Mouse (Mus musculus) bone marrow, adult 2 months (tissue): Measurements from ENCODE around the gene 1700020D05Rik. TPM values are rescaled to one million over a fixed set of nuclear protein-coding genes. Genes with fewer than 3 reads are reported as not detected.

Experiments used
- H3K27ac ChIP-seq: fragments of 200-500 bp; 2 replicates; pipeline ENCODE4 v1.5.1; 2012; ENCODE audit warnings: low read depth, mild to moderate bottlenecking, control low read depth, inconsistent platforms, low read length; ENCODE audit not compliant: control insufficient read depth, poor library complexity, insufficient read depth
- H3K4me1 ChIP-seq: fragments of 200-500 bp; 2 replicates; pipeline ENCODE4 v1.6.1; 2011; ENCODE audit warnings: low read length; ENCODE audit not compliant: control insufficient read depth, insufficient read depth
- H3K4me3 ChIP-seq: fragments of 200-500 bp; replicated peaks from 2 replicates; pipeline ENCODE3; 2011; ENCODE audit warnings: mild to moderate bottlenecking, low read depth, low read length, control low read depth; ENCODE audit not compliant: control insufficient read depth
- CTCF ChIP-seq: fragments of 200-500 bp; IDR thresholded peaks from 2 replicates; pipeline ENCODE4 v1.5.1; 2011; ENCODE audit warnings: low read length, control low read depth; ENCODE audit not compliant: control insufficient read depth, insufficient read depth
- POLR2A ChIP-seq: fragments of 200-500 bp; IDR thresholded peaks from 2 replicates; pipeline ENCODE4 v1.6.1; 2011; ENCODE audit warnings: low read depth, mild to moderate bottlenecking, control low read depth, low read length, borderline replicate concordance; ENCODE audit not compliant: control insufficient read depth
- WGBS: fragments of 180-500 bp; shearing (Covaris S2); methylation state at CpG from one replicate; pipeline ENCODE4 v1.1.7; 2018; 5-methylcytosine and 5-hydroxymethylcytosine counted together
- polyA plus RNA-seq: library from polyadenylated mRNA; stranded (reverse); fragments of >200 nt; gene quantifications from 2 replicates; pipeline ENCODE4 v1.2.4, GENCODE M21; 2011; ENCODE audit warnings: low replicate concordance; ENCODE audit not compliant: missing spikeins, insufficient read depth, insufficient read length

1700020D05Rik gene
- polyA plus RNA-seq, 1 experiment: 4.0 TPM

DNA sequence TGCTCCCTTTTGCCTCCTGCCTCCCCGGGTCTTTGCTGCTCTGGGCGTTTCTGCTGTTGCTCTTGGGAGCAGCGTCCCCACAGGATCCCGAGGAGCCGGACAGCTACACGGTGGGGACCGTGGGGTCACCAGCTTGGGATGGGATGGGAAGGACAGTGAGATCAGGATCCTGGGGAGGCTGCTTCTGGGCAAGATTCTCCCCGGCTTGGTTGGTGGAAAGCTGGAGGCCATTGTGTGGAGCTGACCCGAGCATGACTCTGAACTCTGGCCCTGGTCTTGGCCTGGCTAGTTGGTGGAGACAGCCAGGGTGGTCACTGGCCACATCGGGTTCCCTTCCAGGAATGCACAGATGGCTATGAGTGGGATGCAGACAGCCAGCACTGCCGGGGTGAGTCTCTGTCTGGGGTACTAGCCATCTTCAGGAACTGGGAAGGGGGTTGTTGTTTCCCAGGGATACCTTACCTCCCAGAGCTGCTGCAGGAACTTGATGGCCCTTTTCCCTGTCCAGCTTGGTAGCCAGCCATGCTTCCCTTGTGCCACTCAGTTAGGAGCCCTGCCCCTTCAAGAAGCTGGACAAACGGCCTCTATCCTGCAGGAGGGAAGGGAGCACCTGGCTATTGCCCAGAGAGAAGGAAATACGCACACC, 28.4 kb downstream of the 1700020D05Rik start:
- Histone ChIP-seq H3K4me1 (no peaks in the 10 kb centered on the region), H3K4me3 (no peak overlapping the region), H3K27ac (no peak overlapping the region)
- WGBS: 68% methylated on average over 13 of the region's 13 CpGs
- TF ChIP-seq POLR2A (no peak), CTCF (no peak)

DNA sequence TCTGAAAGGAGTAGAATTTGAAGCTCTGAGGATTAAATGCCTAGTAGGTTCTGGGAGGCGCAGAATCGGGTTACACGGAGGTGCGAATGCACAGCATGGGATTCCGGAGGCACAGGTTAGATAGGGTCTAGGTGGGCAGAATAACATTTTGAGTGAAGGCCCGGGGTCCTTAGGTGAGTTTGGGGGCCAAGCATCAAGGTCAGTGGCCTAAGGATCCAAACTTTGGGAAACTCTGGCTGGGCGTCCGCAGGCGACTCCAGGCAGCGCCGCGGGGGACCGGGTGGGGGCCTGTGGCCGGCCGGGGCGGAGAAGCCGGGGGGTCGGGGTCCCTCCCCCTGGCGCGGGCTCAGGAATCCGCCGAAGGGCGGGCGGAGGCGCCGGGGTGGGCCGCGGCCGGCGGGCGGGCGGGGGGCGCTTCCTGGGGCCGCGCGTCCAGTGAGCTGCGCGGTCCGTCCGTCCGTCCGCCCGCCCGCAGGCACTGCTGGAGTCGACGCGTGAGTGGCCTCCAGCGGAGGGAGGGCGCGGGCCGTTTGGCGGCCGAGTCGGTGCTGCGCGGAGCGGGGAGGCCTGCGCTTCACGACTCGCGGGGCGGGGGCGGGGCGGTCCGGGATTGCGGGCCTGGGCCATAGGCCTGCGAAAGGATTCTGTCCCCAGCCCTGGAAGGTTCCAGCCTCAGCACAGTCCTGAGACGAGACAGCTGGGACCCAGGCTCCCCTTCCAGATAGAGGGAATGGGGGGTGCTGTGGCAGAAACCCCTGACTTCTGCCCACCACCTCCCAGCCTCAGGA, 29.1 kb downstream of the 1700020D05Rik start:
- Histone ChIP-seq H3K27ac (no peak overlapping the region), H3K4me3 (no peak overlapping the region), H3K4me1 (no peaks in the 10 kb centered on the region)
- no peak for TF ChIP-seq POLR2A
- 3% methylated on average over 68 of the region's 68 CpGs for WGBS

DNA sequence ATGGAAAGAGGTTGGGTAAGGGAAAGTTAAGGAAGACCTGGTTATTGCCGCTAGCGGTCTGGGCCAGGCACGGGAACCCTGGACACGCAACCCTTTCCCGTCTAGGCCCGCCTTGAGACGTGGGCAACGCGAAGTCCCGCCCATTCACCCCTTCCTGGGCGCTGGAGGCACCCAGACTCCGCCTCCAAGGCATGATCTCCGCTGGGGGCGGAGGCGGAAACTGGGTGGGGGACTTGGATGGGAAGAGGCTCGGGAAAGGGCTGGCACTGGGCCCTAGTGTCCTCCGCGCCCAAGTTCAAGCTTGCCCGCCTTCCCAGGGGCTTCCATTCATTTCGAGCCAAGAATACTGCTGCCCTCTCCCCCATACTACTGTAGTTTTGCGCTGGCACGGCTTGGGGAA, 29.9 kb downstream of the 1700020D05Rik start, which contains the start of gene Efemp2:
TSS of gene Efemp2 (plus strand) at position 235 of the 400 bp plus-strand sequence.
- no peak within 1 kb of the TSS for H3K4me3 ChIP-seq
- WGBS: 18% methylated on average over 22 of the region's 22 CpGs
- no peak within 1 kb of the TSS for H3K27ac ChIP-seq
- no peaks in the 10 kb centered on the region for H3K4me1 ChIP-seq
- TF ChIP-seq POLR2A (peak; percentile 33; the same call in 1 of the 2 replicates), CTCF (no peak)

DNA sequence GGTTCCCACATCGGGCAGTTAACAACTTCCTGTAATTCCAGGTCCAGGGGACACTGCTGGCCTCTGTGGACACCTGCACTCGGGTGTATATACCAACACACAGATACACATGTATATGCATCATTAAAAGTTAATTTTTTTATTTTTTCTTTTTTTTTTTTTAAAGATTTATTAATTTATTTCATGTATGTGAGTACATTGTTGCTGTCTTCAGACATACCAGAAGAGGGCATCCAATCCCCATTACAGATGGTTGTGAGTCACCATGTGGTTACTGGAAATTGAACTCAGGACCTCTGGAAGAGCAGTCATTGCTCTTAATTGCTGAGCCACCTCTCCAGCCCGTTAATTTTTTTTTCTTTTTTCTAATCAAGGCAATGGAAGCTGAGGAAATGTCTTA, 30.7 kb downstream of the 1700020D05Rik start:
- H3K4me3 ChIP-seq: no peak overlapping the region
- no peak overlapping the region for H3K27ac ChIP-seq
- no peaks in the 10 kb centered on the region for H3K4me1 ChIP-seq
- 64% methylated on average over 3 of the region's 3 CpGs for WGBS
- TF ChIP-seq CTCF (no peak), POLR2A (no peak)

DNA sequence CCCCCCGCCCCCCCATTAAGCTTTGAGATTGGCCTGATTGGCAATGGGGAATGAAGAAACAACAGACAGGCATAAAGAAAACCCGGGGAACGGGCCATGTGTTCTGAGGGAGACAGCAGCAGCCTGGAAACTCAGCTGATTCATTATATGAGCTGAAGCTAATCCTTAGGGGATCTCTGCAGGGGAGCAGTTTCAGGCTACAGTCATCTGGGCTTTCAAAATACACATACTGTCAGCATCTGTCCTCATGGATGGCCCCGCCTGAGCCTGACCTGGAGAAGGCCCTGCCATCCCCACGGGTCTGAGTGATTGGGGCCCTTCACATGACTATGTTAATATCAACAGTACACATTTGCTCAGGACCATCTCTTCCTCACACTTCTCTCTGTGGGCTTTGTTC, 31.7 kb downstream of the 1700020D05Rik start:
- Histone ChIP-seq H3K27ac (no peak overlapping the region), H3K4me1 (no peaks in the 10 kb centered on the region), H3K4me3 (no peak overlapping the region)
- WGBS: 66% methylated on average over 5 of the region's 5 CpGs
- no peak for TF ChIP-seq CTCF
- no peak for TF ChIP-seq POLR2A

DNA sequence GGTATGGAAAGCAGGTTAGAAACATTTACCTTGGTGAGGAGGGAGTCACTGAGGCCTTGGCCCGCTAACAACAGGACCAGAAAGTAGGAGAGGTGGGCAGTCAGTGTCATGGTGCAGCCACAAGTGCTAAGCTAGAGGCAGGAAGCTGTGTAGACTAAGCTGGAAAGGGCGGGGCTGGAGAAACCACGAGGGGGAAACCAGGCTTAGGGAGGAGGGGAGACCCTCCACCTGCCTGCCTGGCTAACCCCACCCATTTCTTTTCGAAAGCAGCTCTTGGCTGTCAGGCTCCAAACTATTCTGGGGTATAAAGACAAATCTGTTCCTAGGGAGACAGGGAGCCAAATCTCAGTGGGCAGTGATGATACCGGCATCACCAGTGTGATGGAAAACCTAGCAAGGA, 35.2 kb downstream of the 1700020D05Rik start, which contains the start of gene Ctsw:
TSS of gene Ctsw (minus strand) at position 134 of the 400 bp plus-strand sequence.
- no peaks in the 10 kb centered on the region for H3K4me1 ChIP-seq
- 13% methylated on average over 5 of the region's 5 CpGs for WGBS
- H3K27ac ChIP-seq: no peak within 1 kb of the TSS
- TF ChIP-seq POLR2A (no peak), CTCF (no peak)
- no peak within 1 kb of the TSS for H3K4me3 ChIP-seq

DNA sequence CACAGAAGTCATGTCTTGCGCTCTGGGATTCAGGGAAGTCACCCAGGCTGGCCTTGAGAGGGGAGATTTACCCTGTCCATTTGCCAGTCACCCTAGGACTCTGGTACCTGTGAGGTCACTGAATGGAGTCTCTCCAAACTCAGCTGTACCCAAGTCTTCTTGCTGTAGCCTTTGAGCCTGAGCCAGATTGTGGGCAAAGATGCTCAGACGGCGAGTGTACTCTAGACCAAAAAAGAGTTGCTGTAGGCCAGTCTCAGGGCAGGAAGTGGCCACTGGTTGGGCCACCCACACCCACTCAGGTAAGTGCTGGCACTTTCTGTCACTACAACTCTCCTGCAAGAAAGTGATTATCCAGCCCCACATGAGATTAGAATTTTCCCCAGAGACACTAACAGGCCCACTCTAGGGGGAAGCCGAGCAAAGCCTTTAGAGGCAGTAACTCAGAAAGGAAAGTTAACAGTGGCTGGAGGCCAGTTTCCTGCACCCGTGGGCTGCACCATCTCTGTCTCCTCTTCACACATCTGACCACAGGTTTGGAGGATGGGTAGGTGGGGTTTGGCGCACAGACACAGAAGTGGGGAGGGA, 36.6 kb downstream of the 1700020D05Rik start:
- Histone ChIP-seq H3K27ac (no peak overlapping the region), H3K4me1 (no peaks in the 10 kb centered on the region), H3K4me3 (no peak overlapping the region)
- WGBS: 57% methylated on average over 6 of the region's 6 CpGs
- TF ChIP-seq POLR2A (no peak), CTCF (no peak)

DNA sequence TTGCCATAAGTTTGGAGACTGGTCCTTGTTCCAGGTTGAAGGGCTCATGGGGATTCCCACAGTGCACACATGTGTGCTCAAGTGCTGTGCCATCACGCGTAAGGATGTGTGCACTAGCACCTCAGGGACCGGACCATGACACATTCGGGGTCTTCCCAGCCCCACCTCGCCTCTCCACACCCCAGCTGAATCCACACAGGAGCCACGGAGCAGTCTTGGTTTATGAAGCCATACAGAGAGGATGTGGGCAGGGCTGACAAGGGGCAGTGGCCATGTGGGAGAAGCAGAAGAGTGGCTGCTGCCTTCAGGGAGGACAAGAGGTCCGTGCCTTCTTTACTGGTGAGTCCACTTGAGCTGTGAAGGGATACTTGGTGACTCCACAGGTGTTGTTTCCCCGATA, 38.5 kb downstream of the 1700020D05Rik start:
- no peak overlapping the region for H3K27ac ChIP-seq
- WGBS: 89% methylated on average over 8 of the region's 8 CpGs
- TF ChIP-seq CTCF (no peak), POLR2A (no peak)
- H3K4me3 ChIP-seq: no peak overlapping the region
- H3K4me1 ChIP-seq: no peaks in the 10 kb centered on the region
